Mouse (Mus musculus): ENCODE measurements around the gene Sall1. TPM values are rescaled to one million over a fixed set of nuclear protein-coding genes. Genes with fewer than 3 reads are reported as not detected.

Gene Sall1
- polyA plus RNA-seq, 1 experiment from 2014 or later: 2.4 TPM

GRCm38 (mm10) chr8:89032412-89032811, 11.6 kb downstream of the Sall1 start:
- Histone ChIP-seq H3K9me3 (no peaks in the 10 kb centered on the region), H3K27ac (no peak overlapping the region), H3K36me3 (no peaks in the 10 kb centered on the region), H3K9ac (no peak overlapping the region), H3K27me3 (replicated peaks) (peaks cover 9% of the 10 kb centered on the region; the same call in 1 of the 2 replicates), H3K4me1 (replicated peaks) (no peaks in the 10 kb centered on the region), H3K4me2 (replicated peaks) (no peak overlapping the region), H3K4me3 (replicated peaks) (no peak overlapping the region)
- no peak for ATAC-seq
- WGBS: 88% methylated on average over 13 of the region's 13 CpGs

GRCm38 (mm10) chr8:89028156-89028555, 15.8 kb downstream of the Sall1 start:
- Histone ChIP-seq H3K9me3 (no peaks in the 10 kb centered on the region), H3K4me1 (replicated peaks) (peaks cover 9% of the 10 kb centered on the region), H3K27me3 (replicated peaks) (peaks cover 10% of the 10 kb centered on the region), H3K4me2 (replicated peaks) (no peak overlapping the region), H3K9ac (no peak overlapping the region), H3K27ac (no peak overlapping the region), H3K36me3 (no peaks in the 10 kb centered on the region), H3K4me3 (replicated peaks) (no peak overlapping the region)
- 63% methylated on average over 12 of the region's 12 CpGs for whole genome bisulfite sequencing
- ATAC-seq: no peak

GRCm38 (mm10) chr8:89026139-89026520, 17.8 kb downstream of the Sall1 start:
- no peaks in the 10 kb centered on the region for H3K9me3 ChIP-seq
- H3K4me3 ChIP-seq (replicated peaks): no peak overlapping the region
- peaks cover 10% of the 10 kb centered on the region for H3K27me3 ChIP-seq (replicated peaks)
- H3K27ac ChIP-seq: no peak overlapping the region
- peak; percentile 31; the same call in 1 of the 2 replicates for ATAC-seq
- H3K36me3 ChIP-seq: no peaks in the 10 kb centered on the region
- H3K4me2 ChIP-seq (replicated peaks): peak overlapping the region; percentile 80
- no peak overlapping the region for H3K9ac ChIP-seq
- 29% methylated on average over 12 of the region's 13 CpGs for WGBS
- peaks cover 9% of the 10 kb centered on the region for H3K4me1 ChIP-seq (replicated peaks)

GRCm38 (mm10) chr8:89025281-89026138, 18.5 kb downstream of the Sall1 start:
- H3K36me3 ChIP-seq: no peaks in the 10 kb centered on the region
- peak overlapping the region; percentile 31 for H3K4me3 ChIP-seq (replicated peaks)
- no peak overlapping the region for H3K27ac ChIP-seq
- peaks cover 9% of the 10 kb centered on the region for H3K4me1 ChIP-seq (replicated peaks)
- ATAC-seq: peak; percentile 63
- H3K9me3 ChIP-seq: no peaks in the 10 kb centered on the region
- H3K9ac ChIP-seq: peak overlapping the region; percentile 34; the same call in 1 of the 2 replicates
- peaks cover 10% of the 10 kb centered on the region for H3K27me3 ChIP-seq (replicated peaks)
- peak overlapping the region; percentile 80 for H3K4me2 ChIP-seq (replicated peaks)
- WGBS: 13% methylated on average over 53 of the region's 55 CpGs

GRCm38 (mm10) chr8:89024796-89025195, 19.2 kb downstream of the Sall1 start:
- H3K9ac ChIP-seq: no peak overlapping the region
- no peak overlapping the region for H3K4me3 ChIP-seq (replicated peaks)
- ATAC-seq: no peak
- H3K27ac ChIP-seq: no peak overlapping the region
- WGBS: 53% methylated on average over 6 of the region's 6 CpGs
- no peaks in the 10 kb centered on the region for H3K36me3 ChIP-seq
- no peaks in the 10 kb centered on the region for H3K9me3 ChIP-seq
- H3K4me2 ChIP-seq (replicated peaks): no peak overlapping the region
- peaks cover 10% of the 10 kb centered on the region for H3K27me3 ChIP-seq (replicated peaks)
- H3K4me1 ChIP-seq (replicated peaks): peaks cover 9% of the 10 kb centered on the region

GRCm38 (mm10) chr8:89021139-89021538, 22.8 kb downstream of the Sall1 start:
- Histone ChIP-seq H3K27me3 (replicated peaks) (peaks cover 9% of the 10 kb centered on the region), H3K9me3 (no peaks in the 10 kb centered on the region), H3K4me2 (replicated peaks) (no peak overlapping the region), H3K4me1 (replicated peaks) (peaks cover 9% of the 10 kb centered on the region), H3K27ac (no peak overlapping the region), H3K9ac (no peak overlapping the region), H3K36me3 (no peaks in the 10 kb centered on the region), H3K4me3 (replicated peaks) (no peak overlapping the region)
- 11% methylated on average over 5 of the region's 5 CpGs for WGBS
- peak; percentile 45; the same call in 1 of the 2 replicates for ATAC-seq

GRCm38 (mm10) chr8:89017891-89018290, 26.1 kb downstream of the Sall1 start:
- Histone ChIP-seq H3K36me3 (no peaks in the 10 kb centered on the region), H3K4me1 (replicated peaks) (0 out of 2 replicates have a peak, but pooled peaks cover 2% of the 10 kb centered on the region), H3K4me2 (replicated peaks) (no peak overlapping the region), H3K9me3 (no peaks in the 10 kb centered on the region), H3K27ac (no peak overlapping the region), H3K9ac (no peak overlapping the region), H3K4me3 (replicated peaks) (no peak overlapping the region), H3K27me3 (replicated peaks) (no peaks in the 10 kb centered on the region)
- 78% methylated on average over 4 of the region's 4 CpGs for WGBS
- no peak for ATAC-seq

- Histone ChIP-seq H3K27ac (no peak overlapping the region), H3K9me3 (no peaks in the 10 kb centered on the region), H3K36me3 (no peaks in the 10 kb centered on the region), H3K4me2 (replicated peaks) (no peak overlapping the region), H3K4me1 (replicated peaks) (0 out of 2 replicates have a peak, but pooled peaks cover 2% of the 10 kb centered on the region), H3K9ac (no peak overlapping the region), H3K4me3 (replicated peaks) (no peak overlapping the region), H3K27me3 (replicated peaks) (no peaks in the 10 kb centered on the region)
- no peak for ATAC-seq
- 68% methylated on average over 7 of the region's 7 CpGs for WGBS
These were observed 27.4 kb downstream of the Sall1 start for GRCm38 (mm10) chr8:89016465-89017070.

- H3K36me3 ChIP-seq: no peaks in the 10 kb centered on the region
- H3K9ac ChIP-seq: no peak overlapping the region
- no peak for ATAC-seq
These were observed 28.4 kb downstream of the Sall1 start for GRCm38 (mm10) chr8:89015539-89015938.

GRCm38 (mm10) chr8:89012853-89013534, 31.0 kb downstream of the Sall1 start:
- Histone ChIP-seq H3K27ac (no peak overlapping the region), H3K9me3 (no peaks in the 10 kb centered on the region), H3K4me3 (replicated peaks) (no peak overlapping the region), H3K36me3 (no peaks in the 10 kb centered on the region), H3K9ac (no peak overlapping the region), H3K4me2 (replicated peaks) (no peak overlapping the region), H3K27me3 (replicated peaks) (no peaks in the 10 kb centered on the region), H3K4me1 (replicated peaks) (peaks cover 2% of the 10 kb centered on the region; the same call in 1 of the 2 replicates)
- peak; percentile 36 for ATAC-seq
- 78% methylated on average over 6 of the region's 6 CpGs for WGBS

More at GRCm38 (mm10) chr8:89015539-89015938, 28.4 kb downstream of the Sall1 start:
- Histone ChIP-seq H3K9me3 (no peaks in the 10 kb centered on the region), H3K4me2 (replicated peaks) (no peak overlapping the region), H3K4me3 (replicated peaks) (no peak overlapping the region), H3K27me3 (replicated peaks) (no peaks in the 10 kb centered on the region), H3K27ac (no peak overlapping the region), H3K4me1 (replicated peaks) (0 out of 2 replicates have a peak, but pooled peaks cover 2% of the 10 kb centered on the region)
- WGBS: 61% methylated on average over 6 of the region's 6 CpGs

GRCm38 (mm10) chr8:89012024-89012712, 31.8 kb downstream of the Sall1 start:
- no peak overlapping the region for H3K27ac ChIP-seq
- peak; percentile 56 for ATAC-seq

More at GRCm38 (mm10) chr8:89012024-89012712, 31.8 kb downstream of the Sall1 start:
- Histone ChIP-seq H3K9ac (no peak overlapping the region), H3K4me2 (replicated peaks) (no peak overlapping the region), H3K9me3 (no peaks in the 10 kb centered on the region), H3K4me1 (replicated peaks) (peaks cover 9% of the 10 kb centered on the region), H3K27me3 (replicated peaks) (no peaks in the 10 kb centered on the region), H3K36me3 (no peaks in the 10 kb centered on the region), H3K4me3 (replicated peaks) (no peak overlapping the region)
- WGBS: 28% methylated on average over 12 of the region's 12 CpGs

Measured in intestine, embryonic 15.5 days (tissue).